ENCODE assay signal across 8 mouse cellular contexts in the genomic region with DNA sequence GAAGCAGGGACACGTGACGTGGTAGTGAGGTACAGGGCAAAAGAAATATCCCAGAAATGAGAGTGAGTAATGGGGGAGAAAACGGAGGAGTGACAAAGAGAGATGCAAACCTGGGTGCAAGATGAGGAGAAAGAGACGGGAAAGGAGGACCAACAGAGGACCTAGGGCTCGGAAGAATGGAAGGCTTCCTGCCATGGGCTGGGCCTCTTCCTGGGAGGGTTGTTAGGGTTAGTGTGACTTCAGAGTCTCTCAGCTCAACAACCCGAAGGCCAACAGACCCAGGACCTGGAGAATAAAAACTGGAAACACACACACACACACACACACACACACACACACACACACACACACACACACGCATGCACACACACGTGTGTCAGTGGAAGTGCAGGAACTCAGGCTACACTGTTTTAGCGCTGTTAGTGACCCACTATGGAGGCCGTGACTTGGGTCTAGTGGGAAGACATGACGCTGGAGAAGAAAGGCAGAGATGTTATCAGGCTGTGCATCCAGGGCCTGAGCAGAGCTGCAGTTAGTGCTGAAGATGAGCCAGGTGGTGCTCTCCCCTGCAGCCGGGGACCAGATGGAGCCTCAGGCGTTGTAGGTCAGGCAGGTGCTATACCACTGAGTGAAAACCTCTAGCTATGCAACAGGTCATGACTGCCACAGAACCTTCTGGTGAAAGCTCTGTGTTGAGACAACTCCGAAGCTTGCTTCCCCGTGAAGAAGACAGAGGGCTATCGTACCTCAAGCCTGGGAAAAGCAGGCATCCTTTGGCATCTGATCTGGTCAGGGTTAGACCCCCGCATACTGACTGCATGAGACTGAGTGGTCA. TPM values are rescaled to one million over a fixed set of nuclear protein-coding genes. Genes with fewer than 3 reads are reported as not detected.
DNase-seq lines count a peak whose midpoint lies in the region; ATAC-seq and TF ChIP-seq lines count a peak whose summit lies in the region.

No protein-coding gene starts in this region.

- H3K27ac ChIP-seq in gastrocnemius, adult 2 months = peak overlapping the region; percentile 88
- no peak overlapping the region for H3K27ac ChIP-seq in hindbrain, postnatal 0 days
- H3K27ac ChIP-seq in neural tube, embryonic 12.5 days = no peak overlapping the region

- no peaks in the 10 kb centered on the region for H3K27me3 ChIP-seq in hindbrain, postnatal 0 days (ENCODE audit: insufficient read depth, low read length)
- H3K27me3 ChIP-seq in neural tube, embryonic 12.5 days (replicated peaks) = peaks cover 3% of the 10 kb centered on the region; the same call in 1 of the 2 replicates

- ATAC-seq in hindbrain, postnatal 0 days = no peak
- ATAC-seq in neural tube, embryonic 12.5 days (ENCODE audit: low FRiP score, low read depth) = no peak

- peaks cover 4% of the 10 kb centered on the region; the same call in 1 of the 2 replicates for H3K4me1 ChIP-seq in hindbrain, postnatal 0 days (ENCODE audit: insufficient read depth, low read length)
- peaks cover 34% of the 10 kb centered on the region for H3K4me1 ChIP-seq in neural tube, embryonic 12.5 days

- no peaks in the 10 kb centered on the region for H3K9me3 ChIP-seq in hindbrain, postnatal 0 days (ENCODE audit: low read length)
- H3K9me3 ChIP-seq in neural tube, embryonic 12.5 days = no peaks in the 10 kb centered on the region

- intact Hi-C loops in gastrocnemius, adult 2 months (cut with DNase I) = loop anchor here (5.0 kb wide), 3 partner anchors 72 to 402 kb away; no protein-coding TSS in a partner anchor

- H3K36me3 ChIP-seq in hindbrain, postnatal 0 days (ENCODE audit: insufficient read depth, low read length) = no peaks in the 10 kb centered on the region
- H3K36me3 ChIP-seq in neural tube, embryonic 12.5 days = no peaks in the 10 kb centered on the region

- 40% methylated on average over 17 of the region's 17 CpGs for WGBS in hindbrain, postnatal 0 days
- WGBS in neural tube, embryonic 12.5 days = 29% methylated on average over 17 of the region's 17 CpGs

- DNase-seq in gastrocnemius, adult 2 months = no peak
- no peak for DNase-seq in gastrocnemius, postnatal 25 days
- peak; percentile 6 for DNase-seq in urinary bladder, postnatal 14 days (ENCODE audit: low spot score)
- no peak for DNase-seq in urinary bladder, postnatal 36 days (ENCODE audit: low spot score in 2 of 2)
- DNase-seq in hindbrain, postnatal 0 days (ENCODE audit: low spot score) = peak; percentile 25
- DNase-seq in urinary bladder, adult 18-20 months (ENCODE audit: low spot score in 2 of 2) = no peak
- DNase-seq in gastrocnemius, adult 18-20 months (ENCODE audit: low spot score) = no peak

- H3K4me3 ChIP-seq in gastrocnemius, adult 2 months = peak overlapping the region; percentile 68
- H3K4me3 ChIP-seq in hindbrain, postnatal 0 days (ENCODE audit: low read length) = 0 out of 2 replicates have a peak overlapping the region, but pooled peaks have one; percentile 11
- H3K4me3 ChIP-seq in neural tube, embryonic 12.5 days = no peak overlapping the region

- TF ChIP-seq CTCF in gastrocnemius, adult 2 months (IDR thresholded peaks at IDR 0.05) = 0 out of 2 replicates have a peak, but pooled peaks have one; percentile 1
- peak; percentile 45 for TF ChIP-seq CTCF in hindbrain, postnatal 0 days (IDR thresholded peaks at IDR 0.05; ENCODE audit: low read depth)

- H3K9ac ChIP-seq in hindbrain, postnatal 0 days (replicated peaks; ENCODE audit: low read length) = no peak overlapping the region
- peak overlapping the region; percentile 40; the same call in 1 of the 2 replicates for H3K9ac ChIP-seq in neural tube, embryonic 12.5 days

- H3K4me2 ChIP-seq in hindbrain, postnatal 0 days (ENCODE audit: low read depth, low read length) = peak overlapping the region; percentile 45; the same call in 1 of the 2 replicates
- H3K4me2 ChIP-seq in neural tube, embryonic 12.5 days (replicated peaks) = peak overlapping the region; percentile 54

RNA-seq across cellular contexts. Expression of a gene that starts 45.1 kb away (rescaled TPM):
- total RNA-seq in gastrocnemius, adult 2 months (2021) = 1 to 10 TPM; 1.5 to 3.0 TPM
- total RNA-seq in gastrocnemius, postnatal 25 days (2021) = 1 to 10 TPM; 2.7 to 9.5 TPM
- 0.50 TPM in 1 of 2 replicates, not detected in the other for total RNA-seq in hindbrain, postnatal 0 days (2014; rRNA removed)
- polyA plus RNA-seq in hindbrain, postnatal 0 days (2015; fragmentation: Nextera tagmentation; extraction: Ambion mirVana) = 1.7 and 2.2 TPM in 2 replicates
- polyA plus RNA-seq in neural tube, embryonic 12.5 days (2016; fragmentation: Nextera tagmentation; extraction: Ambion mirVana) = 0.61 and 1.6 TPM in 2 replicates
- 1 to 10 TPM; 2.6 to 5.5 TPM for total RNA-seq in gastrocnemius, adult 18-20 months (2021)

Comparison
In these comparisons a context has a peak if more than half of its experiments do, and no peak if none do; other contexts are left out.
1. DNase-seq: peak in urinary bladder, postnatal 14 days (single experiment) and hindbrain, postnatal 0 days (single experiment); none in gastrocnemius, adult 2 months (single experiment), gastrocnemius, postnatal 25 days (single experiment), urinary bladder, postnatal 36 days (0 of 2), urinary bladder, adult 18-20 months (0 of 2) and gastrocnemius, adult 18-20 months (single experiment).